In genomic region chr15:81586466-81586865, GRCm38 (mm10) we compare ENCODE assay signal across 8 mouse cellular contexts. TPM values are rescaled to one million over a fixed set of nuclear protein-coding genes. Genes with fewer than 3 reads are reported as not detected.
DNase-seq lines count a peak whose midpoint lies in the region; ATAC-seq lines count a peak whose summit lies in the region.

No protein-coding gene starts in this region.

- H3K4me3 ChIP-seq in kidney, embryonic 15.5 days (replicated peaks) = peak overlapping the region; percentile 98
- H3K4me3 ChIP-seq in brown adipose tissue, adult 24 weeks (ENCODE audit: insufficient read depth, low read depth, low read length) = peak overlapping the region; percentile 99
- peak overlapping the region; percentile 88 for H3K4me3 ChIP-seq in hindbrain, embryonic 12.5 days
- H3K4me3 ChIP-seq in midbrain, embryonic 10.5 days = peak overlapping the region; percentile 98

- no peak for DNase-seq in kidney, postnatal 14 days
- DNase-seq in midbrain, embryonic 10.5 days (ENCODE audit: low spot score) = peak; percentile 63
- DNase-seq in right cerebral cortex, postnatal 4 days = no peak
- no peak for DNase-seq in spleen, postnatal 14 days (ENCODE audit: low spot score in 2 of 2)
- DNase-seq in adrenal gland, postnatal 10 days = no peak

- no peaks in the 10 kb centered on the region for H3K9me3 ChIP-seq in kidney, embryonic 15.5 days (replicated peaks)
- no peaks in the 10 kb centered on the region for H3K9me3 ChIP-seq in hindbrain, embryonic 12.5 days (replicated peaks)
- H3K9me3 ChIP-seq in midbrain, embryonic 10.5 days (replicated peaks) = no peaks in the 10 kb centered on the region

- WGBS in kidney, embryonic 15.5 days = under 1% methylated on average over 28 of the region's 28 CpGs
- WGBS in hindbrain, embryonic 12.5 days = under 1% methylated on average over 28 of the region's 28 CpGs
- WGBS in midbrain, embryonic 10.5 days = under 1% methylated on average over 28 of the region's 28 CpGs

- H3K27me3 ChIP-seq in kidney, embryonic 15.5 days = no peaks in the 10 kb centered on the region
- H3K27me3 ChIP-seq in hindbrain, embryonic 12.5 days = no peaks in the 10 kb centered on the region
- H3K27me3 ChIP-seq in midbrain, embryonic 10.5 days (ENCODE audit: low read depth, poor library complexity, severe bottlenecking) = no peaks in the 10 kb centered on the region

- peak overlapping the region; percentile 97 for H3K9ac ChIP-seq in kidney, embryonic 15.5 days
- peak overlapping the region; percentile 98 for H3K9ac ChIP-seq in hindbrain, embryonic 12.5 days

- no peak for ATAC-seq in kidney, embryonic 15.5 days (replicated peaks; ENCODE audit: low FRiP score)
- ATAC-seq in hindbrain, embryonic 12.5 days (ENCODE audit: low FRiP score) = peak; percentile 2; the same call in 1 of the 2 replicates

- H3K27ac ChIP-seq in kidney, embryonic 15.5 days = peak overlapping the region; percentile 100
- peak overlapping the region; percentile 99 for H3K27ac ChIP-seq in brown adipose tissue, adult 24 weeks (replicated peaks; ENCODE audit: low read depth, low read length)
- peak overlapping the region; percentile 100 for H3K27ac ChIP-seq in hindbrain, embryonic 12.5 days
- H3K27ac ChIP-seq in midbrain, embryonic 10.5 days (replicated peaks) = peak overlapping the region; percentile 100

- H3K4me2 ChIP-seq in kidney, embryonic 15.5 days = peak overlapping the region; percentile 75
- peak overlapping the region; percentile 93 for H3K4me2 ChIP-seq in hindbrain, embryonic 12.5 days (replicated peaks)

- H3K36me3 ChIP-seq in kidney, embryonic 15.5 days = peaks cover 13% of the 10 kb centered on the region; the same call in 1 of the 2 replicates
- H3K36me3 ChIP-seq in hindbrain, embryonic 12.5 days = peaks cover 2% of the 10 kb centered on the region; the same call in 1 of the 2 replicates
- H3K36me3 ChIP-seq in midbrain, embryonic 10.5 days = peaks cover 31% of the 10 kb centered on the region

- peaks cover 24% of the 10 kb centered on the region for H3K4me1 ChIP-seq in kidney, embryonic 15.5 days
- H3K4me1 ChIP-seq in brown adipose tissue, adult 24 weeks (ENCODE audit: control insufficient read depth, insufficient read depth, insufficient read length, low read length) = peaks cover 4% of the 10 kb centered on the region; the same call in 1 of the 2 replicates
- H3K4me1 ChIP-seq in hindbrain, embryonic 12.5 days = peaks cover 23% of the 10 kb centered on the region
- peaks cover 27% of the 10 kb centered on the region for H3K4me1 ChIP-seq in midbrain, embryonic 10.5 days

RNA-seq across cellular contexts. Expression of gene Ep300, which starts 1.3 kb away (rescaled TPM):
- 18.6 and 19.0 TPM in 2 replicates for polyA plus RNA-seq in kidney, embryonic 15.5 days (2015; fragmentation: Nextera tagmentation; extraction: Ambion mirVana)
- polyA plus RNA-seq in brown adipose tissue, adult 24 weeks (2012; ENCODE audit: insufficient read depth, insufficient read length, missing spikeins) = 14.3 and 15.8 TPM in 2 replicates
- 30.4 and 33.8 TPM in 2 replicates for polyA plus RNA-seq in hindbrain, embryonic 12.5 days (2016; fragmentation: Nextera tagmentation; extraction: Ambion mirVana)
- polyA plus RNA-seq in midbrain, embryonic 10.5 days (2016; fragmentation: Nextera tagmentation; extraction: Ambion mirVana) = 14.1 and 21.1 TPM in 2 replicates
- 10 to 100 TPM; 51.0 to 68.6 TPM for total RNA-seq in adrenal gland, postnatal 10 days (2021)
